Mouse (Mus musculus): Measurements from ENCODE around the gene Rasgef1c. TPM values are rescaled to one million over a fixed set of nuclear protein-coding genes. Genes with fewer than 3 reads are reported as not detected.

Rasgef1c gene
- polyA plus RNA-seq, 1 experiment from 2014 or later = not detected

GRCm38 (mm10) chr11:49918521-49919180 lies 17.0 kb downstream of the Rasgef1c start:
- H3K4me2 ChIP-seq (ENCODE audit: low read depth, low read length) = no peak overlapping the region
- H3K9ac ChIP-seq (ENCODE audit: low read depth, low read length) = no peak overlapping the region
- no peaks in the 10 kb centered on the region for H3K27me3 ChIP-seq (ENCODE audit: control insufficient read depth, insufficient read depth, low read depth, low read length)
- no peaks in the 10 kb centered on the region for H3K36me3 ChIP-seq (ENCODE audit: control insufficient read depth, insufficient read depth)
- no peak overlapping the region for H3K27ac ChIP-seq (ENCODE audit: low read length)
- H3K9me3 ChIP-seq (replicated peaks; ENCODE audit: control insufficient read depth, low read length) = no peaks in the 10 kb centered on the region
- H3K4me3 ChIP-seq (ENCODE audit: low read depth, low read length) = no peak overlapping the region
- H3K4me1 ChIP-seq (ENCODE audit: control insufficient read depth, low read depth, low read length) = no peaks in the 10 kb centered on the region
- ATAC-seq (ENCODE audit: low read depth) = no peak
- 62% methylated on average over 15 of the region's 15 CpGs for WGBS (ENCODE audit: insufficient replicate concordance)

- Histone ChIP-seq H3K4me2 (ENCODE audit: low read depth, low read length) (no peak overlapping the region), H3K36me3 (ENCODE audit: control insufficient read depth, insufficient read depth) (no peaks in the 10 kb centered on the region), H3K27ac (ENCODE audit: low read length) (no peak overlapping the region), H3K9ac (ENCODE audit: low read depth, low read length) (no peak overlapping the region), H3K9me3 (replicated peaks; ENCODE audit: control insufficient read depth, low read length) (no peaks in the 10 kb centered on the region), H3K27me3 (ENCODE audit: control insufficient read depth, insufficient read depth, low read depth, low read length) (no peaks in the 10 kb centered on the region), H3K4me1 (ENCODE audit: control insufficient read depth, low read depth, low read length) (no peaks in the 10 kb centered on the region), H3K4me3 (ENCODE audit: low read depth, low read length) (no peak overlapping the region)
- WGBS (ENCODE audit: insufficient replicate concordance) = 41% methylated on average over 6 of the region's 6 CpGs
- ATAC-seq (ENCODE audit: low read depth) = no peak
These were observed 17.7 kb downstream of the Rasgef1c start for GRCm38 (mm10) chr11:49919304-49919703.

DNA sequence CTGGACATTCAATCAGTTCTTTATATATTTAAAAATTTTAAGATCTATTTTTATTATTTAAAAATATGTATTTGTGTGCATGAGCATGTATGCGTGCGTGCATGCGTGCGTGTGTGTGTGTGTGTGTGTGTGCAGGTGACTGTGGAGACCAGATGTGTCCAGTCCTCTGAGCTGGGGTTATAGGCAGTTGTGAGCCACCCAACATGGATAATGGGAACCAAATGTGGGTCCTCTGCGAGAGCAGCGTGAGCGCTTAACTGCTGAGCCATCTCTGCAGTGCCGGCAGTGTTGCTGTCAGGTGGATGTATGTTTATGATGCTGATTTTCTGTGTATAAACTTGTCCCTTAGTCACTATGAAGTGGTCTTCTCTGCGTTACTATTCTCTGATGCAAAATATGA lies 21.9 kb downstream of the Rasgef1c start:
- H3K36me3 ChIP-seq (ENCODE audit: control insufficient read depth, insufficient read depth) = no peaks in the 10 kb centered on the region
- H3K27me3 ChIP-seq (ENCODE audit: control insufficient read depth, insufficient read depth, low read depth, low read length) = peaks cover 3% of the 10 kb centered on the region; the same call in 1 of the 2 replicates
- no peak overlapping the region for H3K27ac ChIP-seq (ENCODE audit: low read length)
- no peak overlapping the region for H3K9ac ChIP-seq (ENCODE audit: low read depth, low read length)
- ATAC-seq (ENCODE audit: low read depth) = no peak
- H3K9me3 ChIP-seq (replicated peaks; ENCODE audit: control insufficient read depth, low read length) = no peaks in the 10 kb centered on the region
- no peak overlapping the region for H3K4me3 ChIP-seq (ENCODE audit: low read depth, low read length)
- H3K4me2 ChIP-seq (ENCODE audit: low read depth, low read length) = no peak overlapping the region
- H3K4me1 ChIP-seq (ENCODE audit: control insufficient read depth, low read depth, low read length) = no peaks in the 10 kb centered on the region
- 73% methylated on average over 9 of the region's 9 CpGs for WGBS (ENCODE audit: insufficient replicate concordance)

DNA sequence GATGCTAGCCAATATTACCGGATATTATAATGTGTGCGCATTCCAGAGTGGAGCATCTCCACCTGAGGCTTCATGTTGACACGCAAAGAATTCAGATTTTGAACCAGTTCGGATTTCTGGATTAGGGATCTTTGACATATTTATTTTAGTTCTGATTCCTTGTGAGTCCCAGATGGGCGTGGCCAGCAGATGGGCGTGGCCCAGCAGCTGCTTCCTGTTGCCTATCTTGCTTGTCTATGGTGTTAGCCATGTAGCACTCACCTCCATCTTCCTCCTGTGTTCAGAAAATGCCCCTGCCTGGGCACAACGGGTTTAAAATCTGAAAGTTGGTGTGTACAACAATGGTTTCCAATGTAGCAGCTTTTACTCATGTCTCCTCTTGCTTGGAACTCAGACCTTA lies 24.5 kb downstream of the Rasgef1c start:
- Histone ChIP-seq H3K27me3 (ENCODE audit: control insufficient read depth, insufficient read depth, low read depth, low read length) (peaks cover 3% of the 10 kb centered on the region; the same call in 1 of the 2 replicates), H3K9me3 (replicated peaks; ENCODE audit: control insufficient read depth, low read length) (no peaks in the 10 kb centered on the region), H3K27ac (ENCODE audit: low read length) (no peak overlapping the region), H3K36me3 (ENCODE audit: control insufficient read depth, insufficient read depth) (no peaks in the 10 kb centered on the region), H3K4me1 (ENCODE audit: control insufficient read depth, low read depth, low read length) (no peaks in the 10 kb centered on the region), H3K9ac (ENCODE audit: low read depth, low read length) (no peak overlapping the region), H3K4me2 (ENCODE audit: low read depth, low read length) (no peak overlapping the region), H3K4me3 (ENCODE audit: low read depth, low read length) (no peak overlapping the region)
- no peak for ATAC-seq (ENCODE audit: low read depth)
- WGBS (ENCODE audit: insufficient replicate concordance) = 48% methylated on average over 7 of the region's 7 CpGs

DNA sequence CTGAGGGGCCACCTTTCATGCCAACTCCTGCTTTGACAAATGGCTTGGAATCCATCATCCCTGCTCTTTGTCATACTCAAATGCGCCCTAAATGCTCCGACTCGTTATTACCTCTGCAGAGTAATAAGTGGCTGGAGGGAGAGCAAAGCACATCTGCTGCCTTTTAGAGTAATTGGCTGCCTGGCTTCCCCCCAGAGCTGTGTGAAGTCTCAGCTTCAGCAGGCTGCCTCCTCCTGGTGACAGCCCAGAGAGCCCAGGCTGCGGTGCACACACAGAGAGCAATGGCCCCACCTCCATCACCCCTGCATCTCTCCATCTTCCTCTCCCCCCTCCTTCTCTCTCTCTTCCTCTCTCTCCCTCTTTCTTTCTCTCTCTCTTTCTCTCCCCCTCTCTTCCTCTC lies 25.5 kb downstream of the Rasgef1c start:
- Histone ChIP-seq H3K9me3 (replicated peaks; ENCODE audit: control insufficient read depth, low read length) (no peaks in the 10 kb centered on the region), H3K27ac (ENCODE audit: low read length) (no peak overlapping the region), H3K4me3 (ENCODE audit: low read depth, low read length) (no peak overlapping the region), H3K36me3 (ENCODE audit: control insufficient read depth, insufficient read depth) (no peaks in the 10 kb centered on the region), H3K9ac (ENCODE audit: low read depth, low read length) (no peak overlapping the region), H3K4me1 (ENCODE audit: control insufficient read depth, low read depth, low read length) (no peaks in the 10 kb centered on the region), H3K27me3 (ENCODE audit: control insufficient read depth, insufficient read depth, low read depth, low read length) (peaks cover 3% of the 10 kb centered on the region; the same call in 1 of the 2 replicates), H3K4me2 (ENCODE audit: low read depth, low read length) (no peak overlapping the region)
- 32% methylated on average over 4 of the region's 4 CpGs for WGBS (ENCODE audit: insufficient replicate concordance)
- ATAC-seq (ENCODE audit: low read depth) = no peak

DNA sequence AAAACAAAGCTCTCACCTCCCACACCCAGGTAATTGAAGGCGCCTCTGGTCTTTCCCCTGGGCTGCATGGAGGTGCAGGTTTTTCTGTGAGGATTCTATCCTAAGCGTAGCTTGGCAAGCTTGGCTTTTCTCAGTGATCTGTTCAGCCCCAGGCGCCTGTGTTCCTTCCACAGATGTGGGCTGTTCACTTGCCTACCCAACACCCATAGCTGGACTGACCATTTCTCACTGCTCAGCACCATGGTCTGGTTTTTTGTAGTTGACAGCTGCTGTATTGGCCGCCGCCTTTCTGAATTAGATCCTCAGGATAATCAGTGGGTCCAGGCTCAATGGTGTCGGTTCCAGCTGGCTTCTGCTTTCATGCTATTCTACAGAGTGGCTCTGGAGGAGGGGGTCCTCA lies 26.0 kb downstream of the Rasgef1c start:
- H3K27ac ChIP-seq (ENCODE audit: low read length) = no peak overlapping the region
- no peak overlapping the region for H3K4me3 ChIP-seq (ENCODE audit: low read depth, low read length)
- no peaks in the 10 kb centered on the region for H3K9me3 ChIP-seq (replicated peaks; ENCODE audit: control insufficient read depth, low read length)
- WGBS (ENCODE audit: insufficient replicate concordance) = 51% methylated on average over 6 of the region's 6 CpGs
- H3K9ac ChIP-seq (ENCODE audit: low read depth, low read length) = no peak overlapping the region
- H3K4me1 ChIP-seq (ENCODE audit: control insufficient read depth, low read depth, low read length) = no peaks in the 10 kb centered on the region
- no peaks in the 10 kb centered on the region for H3K36me3 ChIP-seq (ENCODE audit: control insufficient read depth, insufficient read depth)
- ATAC-seq (ENCODE audit: low read depth) = no peak
- no peak overlapping the region for H3K4me2 ChIP-seq (ENCODE audit: low read depth, low read length)
- peaks cover 3% of the 10 kb centered on the region; the same call in 1 of the 2 replicates for H3K27me3 ChIP-seq (ENCODE audit: control insufficient read depth, insufficient read depth, low read depth, low read length)

- Histone ChIP-seq H3K36me3 (ENCODE audit: control insufficient read depth, insufficient read depth) (no peaks in the 10 kb centered on the region), H3K4me1 (ENCODE audit: control insufficient read depth, low read depth, low read length) (no peaks in the 10 kb centered on the region), H3K27me3 (ENCODE audit: control insufficient read depth, insufficient read depth, low read depth, low read length) (peaks cover 3% of the 10 kb centered on the region), H3K27ac (ENCODE audit: low read length) (no peak overlapping the region), H3K4me2 (ENCODE audit: low read depth, low read length) (no peak overlapping the region), H3K9me3 (replicated peaks; ENCODE audit: control insufficient read depth, low read length) (no peaks in the 10 kb centered on the region), H3K4me3 (ENCODE audit: low read depth, low read length) (no peak overlapping the region), H3K9ac (ENCODE audit: low read depth, low read length) (no peak overlapping the region)
- ATAC-seq (ENCODE audit: low read depth) = no peak
- WGBS (ENCODE audit: insufficient replicate concordance) = 35% methylated on average over 5 of the region's 5 CpGs
These were observed 29.5 kb downstream of the Rasgef1c start for GRCm38 (mm10) chr11:49931037-49931625.

GRCm38 (mm10) chr11:49931853-49932252 lies 30.2 kb downstream of the Rasgef1c start:
- no peaks in the 10 kb centered on the region for H3K4me1 ChIP-seq (ENCODE audit: control insufficient read depth, low read depth, low read length)
- ATAC-seq (ENCODE audit: low read depth) = no peak
- H3K36me3 ChIP-seq (ENCODE audit: control insufficient read depth, insufficient read depth) = no peaks in the 10 kb centered on the region
- no peaks in the 10 kb centered on the region for H3K9me3 ChIP-seq (replicated peaks; ENCODE audit: control insufficient read depth, low read length)
- WGBS (ENCODE audit: insufficient replicate concordance) = 8% methylated on average over 7 of the region's 7 CpGs
- no peak overlapping the region for H3K4me3 ChIP-seq (ENCODE audit: low read depth, low read length)
- H3K27ac ChIP-seq (ENCODE audit: low read length) = no peak overlapping the region
- no peak overlapping the region for H3K9ac ChIP-seq (ENCODE audit: low read depth, low read length)
- peaks cover 3% of the 10 kb centered on the region for H3K27me3 ChIP-seq (ENCODE audit: control insufficient read depth, insufficient read depth, low read depth, low read length)
- H3K4me2 ChIP-seq (ENCODE audit: low read depth, low read length) = no peak overlapping the region

DNA sequence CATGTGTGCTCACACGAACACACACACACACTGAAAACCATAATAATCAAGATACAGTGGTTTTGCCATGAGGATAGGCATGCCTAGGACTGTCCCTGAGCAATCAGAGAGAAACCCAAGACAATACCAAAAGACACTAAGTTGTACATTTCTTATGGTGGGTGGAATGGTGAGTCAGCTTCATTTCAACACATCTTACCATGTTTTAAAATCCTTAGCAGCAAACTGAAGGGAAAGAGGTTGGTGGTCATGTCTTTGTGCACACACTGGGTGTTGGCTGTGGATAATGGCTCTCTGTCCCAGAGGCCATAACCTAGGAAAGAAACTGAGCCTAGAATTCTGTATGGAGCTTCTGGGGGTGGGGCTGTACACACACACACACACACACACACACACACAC lies 32.2 kb downstream of the Rasgef1c start:
- Histone ChIP-seq H3K9ac (ENCODE audit: low read depth, low read length) (no peak overlapping the region), H3K27ac (ENCODE audit: low read length) (no peak overlapping the region)
- WGBS (ENCODE audit: insufficient replicate concordance) = 53% methylated on average over 1 of the region's 1 CpGs

More for the DNA sequence above, 32.2 kb downstream of the Rasgef1c start:
- no peaks in the 10 kb centered on the region for H3K36me3 ChIP-seq (ENCODE audit: control insufficient read depth, insufficient read depth)
- H3K4me3 ChIP-seq (ENCODE audit: low read depth, low read length) = no peak overlapping the region
- ATAC-seq (ENCODE audit: low read depth) = no peak
- no peak overlapping the region for H3K4me2 ChIP-seq (ENCODE audit: low read depth, low read length)
- H3K27me3 ChIP-seq (ENCODE audit: control insufficient read depth, insufficient read depth, low read depth, low read length) = no peaks in the 10 kb centered on the region; the same call in 1 of the 2 replicates
- no peaks in the 10 kb centered on the region for H3K4me1 ChIP-seq (ENCODE audit: control insufficient read depth, low read depth, low read length)
- no peaks in the 10 kb centered on the region for H3K9me3 ChIP-seq (replicated peaks; ENCODE audit: control insufficient read depth, low read length)
